Mouse (Mus musculus) layer of hippocampus, adult 2 months (tissue): Measurements from ENCODE around the gene Kcne1l. TPM values are rescaled to one million over a fixed set of nuclear protein-coding genes. Genes with fewer than 3 reads are reported as not detected.

Source experiments
- DNase-seq, 2 experiments: peaks; one replicate each; pipeline ENCODE4 v3.0.0; 2022; ENCODE audit warnings: low spot score in 2 of 2
- H3K27ac ChIP-seq: fragments of 200-600 bp; 2 replicates; pipeline ENCODE4 v1.8.1; 2022
- H3K4me3 ChIP-seq: fragments of 200-600 bp; 2 replicates; pipeline ENCODE4 v1.8.1; 2022; ENCODE audit warnings: mild to moderate bottlenecking
- CTCF ChIP-seq: fragments of 200-600 bp; conservative IDR thresholded peaks from 2 replicates; pipeline ENCODE4 v1.8.1; 2022; ENCODE audit warnings: antibody characterized with exemption, mild to moderate bottlenecking, moderate library complexity
- total RNA-seq, 2 experiments: library from RNA; stranded (reverse); gene quantifications; 2 replicates each; pipeline ENCODE4 v1.2.3; 2021

Gene Kcne1l
- total RNA-seq, 2 experiments from 2014 or later, result 3.4 to 3.9 TPM

DNA sequence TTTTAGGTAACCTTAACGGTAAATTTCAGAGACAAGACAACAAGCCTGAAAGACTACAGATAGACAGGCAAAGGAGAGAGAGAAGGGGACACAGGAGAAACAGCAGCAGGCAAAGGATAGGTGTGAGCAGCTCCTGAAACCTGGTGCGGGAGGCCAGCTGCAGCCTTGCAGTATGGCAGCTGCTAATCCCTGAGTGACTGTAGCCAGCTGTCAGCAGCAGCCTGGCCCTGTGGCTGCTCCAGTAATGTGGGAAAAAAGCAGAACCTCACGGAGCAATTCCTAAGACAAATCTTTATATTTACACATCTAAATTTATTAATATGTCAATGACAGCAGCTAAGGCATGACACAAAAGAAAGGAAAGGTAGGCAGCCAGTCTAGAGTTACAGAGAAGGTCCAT lies 29.5 kb downstream of the Kcne1l start:
- no peak for TF ChIP-seq CTCF
- no peak for DNase-seq
- no peak overlapping the region for H3K4me3 ChIP-seq
- H3K27ac ChIP-seq, result no peak overlapping the region

DNA sequence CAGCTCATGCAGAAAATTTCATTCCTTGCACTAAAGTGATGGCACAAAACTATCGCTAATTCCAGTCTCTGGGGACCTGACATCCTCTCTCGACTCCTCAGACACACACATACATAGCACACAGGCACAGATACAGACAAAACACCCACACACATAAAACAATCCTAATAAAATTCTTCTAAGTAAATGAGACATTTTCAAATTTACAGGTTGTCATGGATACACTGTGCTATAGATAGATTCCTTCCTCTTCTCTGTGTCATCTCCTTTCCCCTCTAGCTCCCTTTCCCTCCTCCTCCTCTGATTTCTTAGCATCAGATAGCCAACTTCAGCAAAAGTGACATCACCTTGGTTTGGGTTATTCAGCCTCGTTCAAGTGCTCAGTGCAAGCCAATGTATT lies 30.1 kb downstream of the Kcne1l start:
- Histone ChIP-seq H3K27ac (no peak overlapping the region), H3K4me3 (no peak overlapping the region)
- DNase-seq, result no peak
- TF ChIP-seq CTCF, result no peak

Other genes with a start within 250 kb of the Kcne1l start
- under 1 TPM; 0.52 to 0.67 TPM for gene Gucy2f, start 109.4 kb downstream of the Kcne1l start, total RNA-seq
- 10 to 100 TPM; 26.7 to 27.8 TPM for gene Nxt2, start 79.5 kb downstream of the Kcne1l start, total RNA-seq
- gene Acsl4, start 84.2 kb upstream of the Kcne1l start, total RNA-seq, result 10 to 100 TPM; 60.3 to 72.2 TPM